Mouse (Mus musculus) megakaryocyte progenitor cell, adult 5-6 weeks (primary cell): ENCODE data around the gene E330017A01Rik. TPM values are rescaled to one million over a fixed set of nuclear protein-coding genes. Genes with fewer than 3 reads are reported as not detected.
"Not testable (repeated sequence)": the region's sequence is repeated elsewhere in the genome, so short reads cannot be mapped to it uniquely, and the experiment has no call there.

Source experiments
- ATAC-seq: replicated peaks from 2 replicates; pipeline ENCODE4 v1.8.0; 2016; ENCODE audit warnings: mild to moderate bottlenecking, moderate TSS enrichment, inconsistent platforms; ENCODE audit not compliant: poor library complexity
- total RNA-seq, 2 experiments: library from RNA; stranded (forward) in 1 of 2; stranded (reverse) in 1 of 2; fragments of 157-497, 149-512 nt in 1 of 2; fragments of 200-1000 nt in 1 of 2; gene quantifications; 2 replicates each; pipeline versions ENCODE4 v1.2.3 to v1.2.4; 2015 to 2017

E330017A01Rik gene
- 0.22 TPM in 1 of 2 replicates, not detected in the other for total RNA-seq (2015)
- not detected in 2 replicates for total RNA-seq (2017)

GRCm38 (mm10) chr16:58638689-58639175, at the start of gene E330017A01Rik:
E330017A01Rik (minus strand) TSS chr16:58638739.
- peak; percentile 83 for ATAC-seq

- peak; percentile 67 for ATAC-seq
Observed at GRCm38 (mm10) chr16:58685548-58686537, 47.3 kb upstream of the E330017A01Rik start.

DNA sequence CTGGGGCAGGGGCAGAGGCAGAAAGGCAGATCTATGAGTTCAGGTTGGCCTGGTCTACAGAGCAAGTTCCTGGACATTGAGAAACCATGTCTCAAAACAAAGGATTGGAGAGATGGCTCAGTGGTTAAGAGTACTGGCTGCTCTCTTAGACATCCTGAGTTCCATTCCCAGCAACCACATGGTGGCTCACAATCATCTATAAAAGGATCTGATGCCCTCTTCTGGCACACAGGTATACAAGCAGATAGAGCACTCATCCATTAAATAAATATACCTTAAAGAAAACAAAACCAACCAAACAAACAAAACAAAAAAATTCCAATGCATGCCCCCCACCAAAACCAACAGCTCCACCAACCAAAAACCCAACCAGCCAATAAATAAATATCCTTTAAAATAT, 46.0 kb upstream of the E330017A01Rik start:
- ATAC-seq, result no peak

DNA sequence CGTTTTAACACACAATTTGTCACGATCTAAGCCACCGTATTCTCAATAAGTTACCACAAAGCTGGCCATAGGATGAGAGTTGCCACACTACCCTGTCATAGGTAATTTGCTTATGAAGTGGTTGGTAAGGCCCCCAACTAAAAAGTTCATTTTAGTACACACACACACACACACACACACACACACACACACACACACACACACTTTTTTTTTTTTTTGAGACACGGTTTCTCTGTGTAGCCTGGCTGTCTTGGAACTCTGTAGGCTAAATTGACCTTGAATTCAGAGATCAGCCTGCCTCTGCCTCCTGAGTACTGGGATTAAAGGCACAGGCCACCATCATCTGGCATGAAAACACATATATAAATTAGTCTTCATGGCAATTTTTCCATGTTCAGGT, 45.4 kb upstream of the E330017A01Rik start:
- no peak for ATAC-seq

DNA sequence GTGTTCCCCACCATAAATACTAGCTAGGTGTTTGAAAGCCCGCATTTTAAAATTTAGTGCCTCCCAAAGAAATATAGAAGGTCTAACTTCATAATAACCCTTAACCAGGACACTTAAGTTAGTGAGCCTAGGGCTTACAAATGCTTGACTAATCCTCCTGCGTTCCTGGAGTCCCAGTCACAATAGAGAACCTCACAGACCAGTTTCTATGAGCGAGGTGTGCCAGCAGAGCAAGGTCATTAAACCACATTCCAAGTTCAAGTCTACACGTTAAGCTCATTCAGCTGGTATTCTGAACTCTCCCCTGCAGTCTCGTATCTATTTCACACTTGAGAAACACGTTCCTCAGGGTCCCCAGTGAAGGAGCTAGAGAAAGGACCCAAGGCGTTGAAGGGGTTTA, 44.3 kb upstream of the E330017A01Rik start:
- no peak for ATAC-seq

DNA sequence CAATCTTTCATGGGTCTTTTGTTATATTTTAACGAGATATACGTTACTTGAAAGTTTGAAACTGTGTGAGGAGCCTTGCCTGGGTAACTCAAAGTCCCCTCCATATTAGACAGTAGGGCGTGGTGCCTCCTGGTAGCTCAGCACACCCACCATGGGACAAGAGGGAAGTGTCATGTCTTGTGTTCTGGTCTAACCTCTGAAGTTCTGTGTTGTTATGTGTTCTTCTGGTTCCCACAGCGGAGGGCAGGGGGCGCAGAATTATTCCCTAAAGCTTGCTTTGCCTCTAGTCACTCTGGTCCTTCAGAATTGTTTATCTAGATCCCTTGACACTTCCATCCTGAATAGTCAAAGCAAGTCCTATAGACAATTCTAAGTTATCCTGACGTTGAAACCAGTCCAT, 43.5 kb upstream of the E330017A01Rik start:
- ATAC-seq, result no peak

GRCm38 (mm10) chr16:58678660-58679059, 40.1 kb upstream of the E330017A01Rik start:
- peak; percentile 78 for ATAC-seq

DNA sequence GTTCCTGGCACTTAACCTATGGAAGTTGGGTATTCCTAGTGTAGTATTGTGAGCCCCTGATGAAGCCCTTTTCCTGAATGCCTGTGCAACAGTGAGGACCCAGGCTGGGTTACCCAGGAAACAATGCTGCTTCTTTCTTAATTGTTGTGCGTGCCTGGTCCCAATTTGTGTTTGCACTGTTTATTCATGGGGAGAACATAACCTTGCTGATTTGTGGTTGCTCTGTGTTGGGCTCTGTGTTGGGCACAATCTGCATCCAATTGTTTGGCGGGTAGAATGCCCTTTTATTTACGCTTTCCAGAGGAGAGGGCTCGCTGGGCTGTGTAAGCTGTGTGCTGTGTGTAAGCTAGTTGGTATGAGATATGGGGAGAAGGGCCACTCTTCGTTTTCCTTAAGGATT, 39.0 kb upstream of the E330017A01Rik start:
- no peak for ATAC-seq

DNA sequence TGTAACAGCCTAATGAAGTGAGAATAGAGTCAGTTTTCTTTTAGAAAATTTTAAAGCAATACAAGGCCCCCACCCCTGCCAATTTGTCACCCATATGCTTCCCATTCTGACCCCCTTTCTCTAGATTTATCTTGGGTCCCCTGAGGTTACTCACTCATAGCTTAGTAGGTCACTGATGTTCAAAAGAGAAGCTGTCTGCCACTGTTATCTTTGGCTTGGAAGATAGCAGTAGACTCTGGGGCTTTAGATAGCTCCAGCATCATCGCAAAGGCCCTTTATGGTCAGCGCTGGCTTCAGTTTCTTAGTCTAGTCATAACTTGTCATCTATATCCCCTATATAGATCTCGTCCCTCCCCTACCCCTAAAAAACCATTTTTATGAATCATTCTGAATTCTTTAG, 38.1 kb upstream of the E330017A01Rik start:
- ATAC-seq, result no peak

DNA sequence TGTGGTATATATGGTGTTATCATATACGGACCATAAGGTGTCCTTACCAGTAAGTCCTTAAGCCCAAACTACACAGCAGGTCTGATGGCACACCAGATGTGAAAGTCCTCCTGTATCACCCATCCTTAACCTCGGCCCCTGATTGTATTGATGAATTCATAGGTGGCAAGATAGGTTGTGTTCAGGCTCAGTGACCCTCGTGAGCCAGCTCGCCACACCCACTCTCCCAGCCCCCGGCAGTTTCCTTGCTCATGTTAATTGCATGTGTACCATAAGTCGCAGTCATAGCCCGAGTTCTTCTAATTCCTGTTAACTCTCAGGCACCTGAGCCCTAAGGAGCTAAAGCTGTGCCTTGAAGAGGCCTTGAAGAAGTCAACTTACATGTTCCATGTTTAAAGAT, 37.6 kb upstream of the E330017A01Rik start:
- no peak for ATAC-seq

DNA sequence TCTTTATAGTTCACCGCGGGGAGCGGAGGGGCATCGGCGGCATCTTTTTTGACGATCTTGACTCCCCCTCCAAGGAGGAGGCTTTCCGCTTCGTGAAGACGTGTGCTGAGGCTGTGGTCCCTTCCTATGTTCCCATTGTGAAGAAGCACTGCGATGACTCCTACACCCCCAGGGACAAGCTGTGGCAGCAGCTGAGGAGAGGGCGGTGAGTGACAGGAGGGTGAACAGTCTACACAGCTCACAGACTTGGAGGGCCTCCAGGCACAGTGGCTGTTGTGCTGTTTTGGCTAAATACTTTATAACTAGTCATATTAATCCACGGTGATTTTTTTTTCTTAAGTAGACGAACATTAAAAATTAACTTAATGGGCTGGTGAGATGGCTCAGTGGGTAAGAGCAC, 36.7 kb upstream of the E330017A01Rik start:
- ATAC-seq, result no peak

- ATAC-seq, result no peak
Observed at GRCm38 (mm10) chr16:58673811-58674410, 35.4 kb upstream of the E330017A01Rik start.

DNA sequence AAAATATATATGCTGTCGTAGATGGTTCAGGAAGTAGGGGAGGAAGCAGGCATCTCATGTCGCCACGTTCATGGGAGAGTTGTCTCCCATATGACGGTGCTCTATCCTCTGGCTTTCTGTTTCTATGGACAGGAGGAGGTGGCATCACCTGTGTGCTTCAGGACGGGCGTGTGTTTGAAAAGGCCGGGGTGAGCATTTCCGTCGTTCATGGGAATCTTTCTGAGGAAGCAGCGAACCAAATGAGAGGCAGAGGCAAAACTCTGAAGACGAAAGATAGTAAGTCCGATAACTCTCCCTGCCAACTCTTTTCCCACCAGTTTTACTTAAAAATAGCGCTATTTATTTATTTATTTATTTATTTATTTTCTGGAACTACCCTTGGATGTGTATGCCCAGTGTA, 33.9 kb upstream of the E330017A01Rik start:
- no peak for ATAC-seq

DNA sequence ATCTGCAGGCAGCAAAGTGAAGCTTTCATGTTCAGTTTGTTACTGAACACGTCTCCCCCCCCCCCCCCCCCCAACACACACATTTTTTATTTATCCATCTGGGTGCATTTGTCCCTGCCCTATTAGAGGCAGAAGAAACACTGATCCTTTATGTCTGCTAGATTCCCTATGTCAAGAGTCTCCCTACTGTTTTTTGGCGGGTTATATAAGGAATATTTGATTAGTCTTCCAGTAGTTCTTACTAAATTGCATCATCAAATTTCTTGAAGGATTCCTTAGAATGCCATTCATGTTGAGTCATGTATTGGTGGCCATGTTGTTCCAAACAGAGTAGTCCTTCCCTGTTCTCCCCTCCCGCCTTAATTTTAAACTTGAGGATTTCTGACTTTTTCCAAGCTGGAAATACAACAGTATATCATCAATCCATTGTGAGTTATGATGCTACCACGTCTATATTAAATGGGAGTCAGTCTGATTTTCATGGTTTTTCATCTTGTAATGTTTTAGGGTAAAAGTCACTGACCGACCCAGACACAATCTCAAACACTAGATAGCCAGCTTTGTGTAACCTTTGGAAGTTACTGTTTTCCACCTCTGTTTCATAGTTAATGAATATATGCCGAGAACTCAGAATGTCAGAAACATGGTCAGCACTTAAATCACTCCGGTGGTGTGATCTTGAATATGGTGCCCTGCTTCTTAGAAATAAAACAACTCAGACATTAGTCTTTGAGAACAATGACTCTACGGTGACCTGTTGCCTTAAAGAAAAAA, 32.9 kb upstream of the E330017A01Rik start:
- no peak for ATAC-seq

- ATAC-seq, result no peak
Observed at GRCm38 (mm10) chr16:58670643-58671042, 32.1 kb upstream of the E330017A01Rik start.

- peak; percentile 89 for ATAC-seq
Observed at GRCm38 (mm10) chr16:58669917-58670630, 31.5 kb upstream of the E330017A01Rik start, which contains the start of gene Cpox. Cpox (plus strand) TSS chr16:58670292.

DNA sequence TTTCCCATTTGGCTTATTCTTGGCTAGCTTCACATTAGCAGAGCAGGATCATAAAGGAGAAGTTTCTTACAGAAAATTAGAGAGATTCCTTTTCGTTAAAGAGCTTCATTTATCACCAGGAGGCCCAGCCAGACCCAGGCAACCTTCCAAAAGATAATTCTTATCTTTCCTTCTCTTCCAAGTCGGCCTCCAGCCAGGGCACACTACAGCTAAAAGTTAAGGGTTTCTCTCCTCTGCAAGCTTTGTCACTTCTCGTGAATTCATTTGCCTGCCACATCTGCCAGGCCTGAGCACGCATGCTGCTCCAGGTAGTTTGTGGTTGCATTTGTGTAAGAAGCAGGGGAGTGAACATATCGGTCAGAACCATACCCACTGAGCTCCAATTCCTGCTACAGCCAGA, 30.7 kb upstream of the E330017A01Rik start:
- ATAC-seq, result peak; percentile 35

GRCm38 (mm10) chr16:58668586-58668985, 30.0 kb upstream of the E330017A01Rik start:
- no peak for ATAC-seq

- not testable (repeated sequence) for ATAC-seq
Observed at GRCm38 (mm10) chr16:58666681-58667080, 28.1 kb upstream of the E330017A01Rik start.

- ATAC-seq, result not testable (repeated sequence)
Observed at GRCm38 (mm10) chr16:58665137-58665536, 26.6 kb upstream of the E330017A01Rik start.
